Mouse (Mus musculus) left cerebral cortex, postnatal 4 days (tissue): ENCODE measurements at regions not wholly inside any gene's neighbourhood (a gene's known extent, or its start where the extent isn't known, plus 50 kb on each side); places are given as distances from the start of the nearest gene placed in this dataset.
"Not testable (repeated sequence)": the region's sequence is repeated elsewhere in the genome, so short reads cannot be mapped to it uniquely, and the experiment has no call there.

ENCODE experiments used
- DNase-seq: peaks from one replicate; pipeline ENCODE4 v3.0.0-alpha.2; 2022
- intact Hi-C: fragments of 180-260 bp; cut with DNase I; formaldehyde crosslinking; loops from one replicate; pipeline ENCODE4 v1.15.1; 2025

DNA sequence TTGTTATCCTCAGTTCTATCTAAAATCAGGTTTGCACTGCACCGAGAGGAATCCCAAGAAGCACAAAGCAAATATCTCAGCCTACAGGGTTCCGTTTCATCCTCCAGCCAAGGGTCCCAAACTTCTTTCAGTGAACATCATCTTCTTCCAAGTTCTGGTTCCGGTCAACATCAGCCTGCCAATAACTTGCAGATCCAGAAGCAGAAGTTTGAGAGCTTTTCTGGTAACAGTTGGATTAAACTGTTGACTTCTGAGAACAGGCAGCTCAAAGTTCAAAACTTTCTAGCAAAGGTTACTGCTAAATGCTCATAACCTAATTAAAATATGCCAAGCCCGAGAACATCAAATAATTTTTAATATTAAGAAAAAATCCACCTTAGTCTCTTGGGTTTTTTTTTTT is 237.0 kb upstream of the Gm37988 start:
- intact Hi-C loops, result no loop called here
- DNase-seq, result no peak

DNA sequence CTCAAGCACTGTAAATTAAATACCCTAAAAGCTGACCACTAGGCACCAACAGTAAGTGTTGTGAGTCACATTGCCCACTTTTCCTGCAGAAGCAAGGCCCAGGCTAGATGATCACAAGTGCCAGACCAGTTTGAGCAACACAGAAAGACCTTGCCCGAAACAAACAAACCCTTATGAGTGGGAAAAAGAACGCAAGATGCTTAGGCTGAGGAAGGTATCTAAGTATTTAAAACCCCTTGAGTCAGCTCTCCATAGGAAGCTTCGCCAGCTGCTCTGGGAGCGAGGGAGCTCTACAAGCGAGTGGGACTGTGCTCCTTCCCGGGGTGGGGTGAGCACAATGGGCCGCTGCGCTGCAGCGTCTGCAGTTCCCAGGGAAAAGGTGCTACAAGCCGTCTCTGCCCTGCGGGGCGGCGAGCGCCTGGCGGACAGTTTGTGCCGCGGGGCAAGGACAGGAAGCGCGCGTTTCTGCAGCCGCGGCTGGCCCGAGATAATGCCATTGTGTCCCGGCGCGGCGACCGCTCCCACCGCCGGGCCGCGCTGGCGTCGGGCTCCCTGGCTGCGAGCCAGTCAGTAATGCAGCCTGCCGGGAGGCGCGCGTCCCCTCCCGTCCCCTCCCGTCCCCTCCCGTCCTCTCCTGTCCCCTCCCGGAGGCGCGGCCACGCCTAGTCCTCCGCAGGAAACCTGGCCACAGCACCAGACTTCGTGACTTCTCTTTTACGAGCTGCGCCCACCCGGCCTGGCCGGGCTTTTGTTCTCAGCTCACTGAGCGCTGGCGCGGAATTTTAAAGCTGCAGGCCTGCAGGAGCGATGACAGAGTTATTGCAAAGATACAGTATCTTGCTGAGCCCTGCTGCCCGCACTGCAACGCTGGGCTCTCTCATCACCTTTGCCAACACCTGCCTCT is 236.1 kb upstream of the Gm37988 start:
- intact Hi-C loops, result no loop called here
- DNase-seq, result peak; percentile 81

GRCm38 (mm10) chr1:4572311-4572710 is 235.4 kb upstream of the Gm37988 start:
- intact Hi-C loops, result no loop called here
- DNase-seq, result no peak

DNA sequence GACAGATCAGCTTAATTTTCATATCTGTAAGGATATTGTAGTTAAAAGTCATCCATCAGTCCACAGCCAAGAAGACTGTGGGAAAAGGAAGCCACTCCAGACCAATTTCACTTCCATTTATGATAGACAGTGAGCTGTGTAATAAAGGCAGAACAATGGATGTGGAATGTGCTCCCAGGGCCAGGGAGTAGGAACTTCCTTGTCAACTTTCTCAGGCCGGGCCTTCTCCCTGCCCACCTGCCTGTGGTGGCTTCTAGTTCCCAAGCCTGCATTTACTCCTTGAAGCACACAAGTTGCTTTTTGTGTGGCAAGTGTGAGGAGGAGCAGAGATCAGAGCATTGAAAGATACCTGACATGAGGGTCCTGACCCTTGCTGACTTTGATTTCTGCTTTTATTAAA is 233.6 kb upstream of the Gm37988 start:
- intact Hi-C loops, result no loop called here
- DNase-seq, result no peak

DNA sequence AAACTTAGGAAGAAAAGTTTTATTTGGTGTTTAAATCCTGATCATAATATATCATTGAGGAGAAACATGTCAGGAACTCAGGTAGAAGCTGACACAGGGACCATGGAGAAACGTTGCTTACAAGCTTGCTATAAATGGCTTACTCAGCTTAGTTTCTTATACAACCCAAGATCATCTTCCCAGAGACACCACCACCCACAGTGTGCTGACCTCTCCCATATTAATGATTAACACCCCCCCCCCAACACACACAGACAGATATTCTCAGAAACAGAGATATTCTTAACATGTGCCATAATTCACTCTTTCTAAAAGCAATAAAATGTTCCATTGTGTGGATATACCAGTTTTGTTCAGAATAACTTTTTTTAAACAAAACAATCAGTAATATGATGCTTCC is 230.7 kb upstream of the Gm37988 start:
- intact Hi-C loops, result no loop called here
- no peak for DNase-seq

- intact Hi-C loops, result no loop called here
- DNase-seq, result no peak
Observed at GRCm38 (mm10) chr1:4582534-4582933, 225.2 kb upstream of the Gm37988 start.

DNA sequence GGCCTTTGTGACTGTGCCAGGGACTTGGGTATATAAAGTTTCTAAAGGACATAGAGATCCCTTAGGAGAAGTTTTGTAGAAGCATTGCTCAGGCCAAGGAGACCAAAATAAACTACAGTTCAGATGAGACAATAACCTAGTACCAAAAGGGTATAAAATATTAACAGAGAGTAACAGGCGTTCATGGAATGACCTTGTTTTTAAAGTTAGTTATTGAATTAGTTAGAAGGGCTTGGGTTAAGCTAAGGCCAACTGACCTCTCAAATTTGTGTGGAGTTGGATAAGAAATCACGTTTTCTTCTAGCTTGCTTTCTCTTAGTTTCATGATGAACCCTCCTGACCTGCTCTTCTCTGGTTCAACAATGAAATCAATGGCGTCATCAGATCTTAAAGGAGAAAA is 209.8 kb upstream of the Gm37988 start:
- no peak for DNase-seq
- intact Hi-C loops, result no loop called here

DNA sequence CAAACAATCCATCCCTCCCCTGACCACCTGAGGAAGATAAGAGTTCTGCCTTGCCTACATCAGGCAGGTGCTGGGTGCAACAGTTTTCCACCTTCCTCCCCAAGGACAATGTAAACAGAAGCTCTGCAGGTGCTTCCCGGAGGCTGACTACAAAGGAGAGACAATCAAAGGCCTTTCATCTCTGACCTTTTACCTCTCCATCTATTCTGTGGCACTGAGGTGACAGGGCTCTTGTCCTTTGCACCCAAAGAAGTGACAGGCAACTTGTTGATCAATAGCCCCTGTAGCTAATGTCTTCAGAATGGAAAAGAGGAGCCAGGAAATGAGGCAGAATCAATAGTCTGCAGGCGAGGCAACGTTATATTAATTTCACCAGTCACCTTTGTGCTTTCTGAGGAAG is 209.3 kb upstream of the Gm37988 start:
- intact Hi-C loops, result no loop called here
- DNase-seq, result no peak

DNA sequence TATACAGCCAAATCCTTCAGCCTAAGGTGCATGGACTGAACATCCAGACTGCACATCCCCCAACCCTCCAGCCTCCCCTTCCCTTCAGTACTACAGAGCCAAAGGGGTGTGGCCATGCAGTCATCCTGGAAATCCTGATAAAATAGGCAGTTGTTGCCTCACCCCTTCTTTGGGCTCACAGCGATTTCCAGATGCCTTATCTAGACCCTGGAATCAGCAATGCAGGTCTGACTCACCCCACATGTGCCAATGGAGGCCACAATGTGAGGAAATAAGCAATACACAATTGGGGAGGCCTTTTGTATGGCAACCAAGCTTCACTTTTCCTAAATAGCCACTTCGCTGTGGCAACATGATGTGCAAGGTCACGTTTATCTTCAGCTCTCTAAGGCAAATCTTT is 205.3 kb upstream of the Gm37988 start:
- intact Hi-C loops, result no loop called here
- DNase-seq, result no peak

GRCm38 (mm10) chr1:4608824-4609223 is 198.9 kb upstream of the Gm37988 start:
- intact Hi-C loops, result no loop called here
- no peak for DNase-seq

- intact Hi-C loops, result no loop called here
- DNase-seq, result no peak
Observed at GRCm38 (mm10) chr1:4613305-4613704, 194.4 kb upstream of the Gm37988 start.

DNA sequence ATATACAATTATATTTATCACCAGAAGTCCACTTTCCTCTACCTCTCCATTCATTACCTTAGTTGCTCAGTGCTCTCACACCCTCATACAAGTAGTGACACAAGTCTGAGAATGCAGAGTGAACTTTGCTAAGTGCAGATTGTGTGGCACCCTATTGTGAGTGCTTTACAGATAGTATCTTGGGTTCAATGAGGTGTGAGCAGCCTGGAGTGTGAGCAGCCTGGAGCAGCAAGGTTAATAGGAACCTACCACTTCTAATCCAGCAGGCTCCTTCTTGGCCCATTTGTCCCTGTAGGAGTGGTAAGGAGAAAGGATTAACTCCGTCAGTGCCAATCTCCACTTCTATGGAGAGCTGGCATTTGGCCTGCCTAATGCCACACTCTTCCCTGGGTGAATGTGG is 192.4 kb upstream of the Gm37988 start:
- intact Hi-C loops, result no loop called here
- DNase-seq, result no peak

DNA sequence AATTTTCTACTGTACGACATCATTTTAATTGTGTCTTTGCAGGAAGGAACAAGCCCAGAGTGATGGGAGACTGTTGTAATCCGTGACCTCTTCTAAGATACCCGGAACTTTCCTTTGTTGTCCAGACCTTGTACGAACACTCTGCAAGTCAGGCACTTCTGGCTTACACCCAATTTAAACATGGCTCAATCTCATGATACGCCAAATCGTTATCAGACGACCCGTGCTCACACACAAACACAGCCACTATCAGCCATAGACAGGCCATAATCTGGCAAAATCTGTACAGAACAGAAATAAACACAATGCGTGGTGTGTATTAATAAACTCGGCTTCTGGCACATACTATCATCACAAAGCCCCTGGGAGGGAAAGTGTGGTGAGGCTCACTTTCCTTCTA is 190.2 kb upstream of the Gm37988 start:
- intact Hi-C loops, result no loop called here
- DNase-seq, result no peak

DNA sequence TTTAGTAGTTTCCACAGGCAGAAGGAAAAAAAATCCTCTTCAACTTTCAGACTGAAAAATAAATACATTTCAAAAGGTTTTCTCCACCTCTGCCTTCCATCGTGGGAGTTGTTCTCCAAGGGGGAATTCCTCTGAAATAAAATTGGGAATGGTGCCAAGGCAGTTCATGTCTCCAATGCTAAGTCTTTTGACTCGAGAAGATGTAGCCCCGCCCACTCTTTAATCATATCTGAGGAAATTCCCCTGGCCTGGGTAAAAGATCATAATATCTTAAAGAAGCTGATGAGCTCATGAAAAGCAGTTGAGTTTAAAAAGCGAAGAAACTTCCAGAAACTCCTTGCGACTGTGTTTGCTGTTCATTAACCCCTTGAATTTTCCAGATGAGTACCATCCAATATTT is 185.3 kb upstream of the Gm37988 start:
- DNase-seq, result no peak
- intact Hi-C loops, result no loop called here

DNA sequence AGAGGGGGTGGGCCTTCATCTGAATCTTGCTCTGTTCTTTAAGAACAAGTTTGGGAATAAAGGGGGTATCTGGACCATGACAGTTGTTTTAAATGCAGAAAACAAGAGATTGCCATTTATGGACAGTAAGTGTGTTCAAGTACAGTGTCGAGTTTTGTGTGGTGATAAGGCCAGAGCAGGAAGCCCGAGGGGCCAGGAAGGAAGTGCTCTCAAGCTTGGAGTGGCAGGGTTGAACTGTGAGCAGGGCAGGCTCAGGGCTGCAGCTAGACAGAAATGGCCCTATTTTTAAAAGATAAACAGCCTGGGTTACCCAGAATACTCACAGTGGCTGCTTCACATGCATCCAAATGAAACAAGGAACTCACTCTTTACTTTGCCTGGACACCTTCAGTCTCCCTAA is 184.4 kb upstream of the Gm37988 start:
- no peak for DNase-seq
- intact Hi-C loops, result no loop called here

DNA sequence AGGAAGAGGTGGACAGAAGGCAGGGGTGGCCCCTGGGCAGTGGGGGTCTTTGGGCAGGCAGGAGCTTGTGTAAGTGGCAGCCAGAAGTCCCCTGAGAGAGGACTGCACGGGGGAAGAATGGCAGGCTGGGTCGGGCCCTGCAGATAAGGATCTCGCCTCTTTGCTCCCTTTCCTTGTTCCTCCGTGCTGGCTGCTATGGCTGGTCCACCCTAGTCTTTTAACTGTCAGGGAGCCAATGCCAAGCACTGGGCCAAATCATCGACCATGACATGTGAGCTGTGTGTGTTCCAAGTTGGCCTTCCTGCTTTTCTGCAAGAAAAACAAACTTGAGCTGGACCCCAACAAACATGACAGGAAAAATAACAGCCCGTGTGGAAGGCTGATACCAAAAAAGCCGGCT is 153.8 kb upstream of the Gm37988 start:
- intact Hi-C loops, result no loop called here
- DNase-seq, result peak; percentile 3

DNA sequence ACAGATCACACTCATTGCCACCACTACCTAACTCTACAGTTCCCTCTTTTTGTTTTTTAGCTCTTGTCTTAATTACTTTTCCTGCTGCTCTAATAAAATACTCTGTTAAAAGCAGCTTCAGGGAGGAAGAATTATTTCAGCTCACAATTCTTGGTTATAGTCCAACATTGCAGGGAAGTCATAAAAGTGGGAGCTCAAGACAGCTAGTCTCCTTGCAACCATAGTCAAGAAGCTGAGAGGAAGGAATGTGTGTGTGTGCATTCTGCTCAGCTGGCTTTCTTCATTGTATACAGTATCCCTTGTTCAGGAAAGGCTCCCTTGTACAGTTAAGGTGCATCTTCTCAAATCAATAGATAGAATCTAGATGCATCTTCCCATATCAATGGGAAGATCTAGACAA is 152.4 kb upstream of the Gm37988 start:
- no peak for DNase-seq
- intact Hi-C loops, result no loop called here

GRCm38 (mm10) chr1:4656883-4657282 is 150.8 kb upstream of the Gm37988 start:
- DNase-seq, result no peak
- intact Hi-C loops, result no loop called here

DNA sequence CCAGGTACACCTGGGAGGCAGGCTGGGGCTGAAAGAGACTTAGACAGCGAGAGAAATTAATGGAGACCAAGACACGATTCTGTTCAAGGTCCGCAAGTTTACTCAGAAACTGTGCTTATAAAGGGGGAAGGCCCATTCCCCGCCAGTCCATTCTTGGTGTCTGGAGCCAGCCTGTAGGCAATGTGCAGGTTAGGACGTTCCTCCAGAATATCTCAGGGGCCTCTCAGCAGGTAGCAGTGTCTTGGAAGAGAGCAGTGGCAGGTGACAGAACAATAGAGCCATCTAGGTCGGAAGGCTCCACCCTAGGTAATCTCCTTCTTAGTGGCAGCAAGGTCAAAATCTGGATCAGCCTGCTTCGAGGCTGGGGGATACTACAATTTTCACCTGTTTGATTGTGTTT is 147.6 kb upstream of the Gm37988 start:
- DNase-seq, intact Hi-C loops: not testable (repeated sequence)

DNA sequence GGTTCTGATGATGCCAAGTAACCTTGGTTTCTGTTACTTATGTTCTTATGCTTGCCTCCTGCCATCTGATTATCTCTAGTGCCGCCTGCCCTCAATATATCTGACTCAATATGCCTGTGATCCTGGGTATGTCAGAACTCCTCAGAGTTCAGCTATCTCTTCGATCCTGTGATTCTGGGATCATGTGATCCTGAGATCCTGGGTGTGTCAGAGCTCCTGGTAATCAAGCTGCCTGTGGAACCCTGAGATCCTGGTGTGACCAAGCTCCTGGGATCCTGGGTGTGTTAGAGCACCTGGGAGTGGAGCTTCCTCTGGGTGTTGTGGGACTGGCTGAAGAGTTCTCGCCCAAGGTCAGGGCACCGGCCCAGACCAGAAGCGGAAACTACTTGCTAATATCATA is 147.1 kb upstream of the Gm37988 start:
- DNase-seq, intact Hi-C loops: not testable (repeated sequence)

DNA sequence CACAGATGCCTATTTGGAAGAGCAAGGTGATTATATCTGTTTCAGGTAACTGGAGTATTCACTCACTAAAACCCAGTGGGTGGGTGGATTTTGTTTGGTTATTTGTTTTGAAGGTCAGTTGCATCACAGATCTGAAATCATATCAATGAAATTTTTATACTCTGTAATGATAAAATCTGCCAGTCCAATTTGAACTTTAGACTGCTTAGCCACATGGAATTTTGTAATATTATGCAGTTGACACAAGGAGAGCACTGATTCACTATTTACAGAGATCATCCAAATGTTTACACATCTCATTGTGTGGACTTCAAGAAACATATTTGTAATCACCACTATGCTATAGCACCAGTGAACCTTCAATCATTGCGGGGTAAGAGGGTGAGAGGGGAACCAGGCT is 145.9 kb upstream of the Gm37988 start:
- no peak for DNase-seq
- intact Hi-C loops, result no loop called here

GRCm38 (mm10) chr1:4669732-4670131 is 138.0 kb upstream of the Gm37988 start:
- intact Hi-C loops, result no loop called here
- no peak for DNase-seq
